Mouse (Mus musculus) heart, embryonic 15.5 days (tissue): ENCODE measurements around the gene Adamtsl1. TPM values are rescaled to one million over a fixed set of nuclear protein-coding genes. Genes with fewer than 3 reads are reported as not detected.

Experiments
- ATAC-seq: fragments of 200-750 bp; cut with Nextera tagmentation; replicated peaks from 2 replicates; pipeline ENCODE4 v1.8.0; 2017; ENCODE audit warnings: low read depth, moderate TSS enrichment; ENCODE audit not compliant: insufficient number of reproducible peaks, insufficient read depth, low FRiP score
- H3K27ac ChIP-seq: fragments of 300-500 bp; sonication (generic); 2 replicates; pipeline ENCODE4 v1.5.1; 2015; ENCODE audit warnings: mild to moderate bottlenecking, inconsistent platforms
- H3K27me3 ChIP-seq: fragments of 300-500 bp; sonication (generic); 2 replicates; pipeline ENCODE4 v1.6.1; 2015; ENCODE audit warnings: inconsistent platforms
- H3K36me3 ChIP-seq: fragments of 300-500 bp; sonication (generic); 2 replicates; pipeline ENCODE4 v1.6.1; 2015; ENCODE audit warnings: mild to moderate bottlenecking, inconsistent platforms
- H3K4me1 ChIP-seq: fragments of 300-500 bp; sonication (generic); replicated peaks from 2 replicates; pipeline ENCODE4 v1.6.1; 2015; ENCODE audit warnings: inconsistent platforms
- H3K4me2 ChIP-seq: fragments of 300-500 bp; sonication (generic); 2 replicates; pipeline ENCODE4 v1.6.1; 2015; ENCODE audit warnings: inconsistent platforms, mild to moderate bottlenecking, moderate library complexity
- H3K4me3 ChIP-seq: fragments of 300-500 bp; sonication (generic); 2 replicates; pipeline ENCODE4 v1.5.1; 2015; ENCODE audit warnings: mild to moderate bottlenecking, inconsistent platforms
- H3K9ac ChIP-seq: fragments of 300-500 bp; sonication (generic); 2 replicates; pipeline ENCODE4 v1.6.1; 2015; ENCODE audit warnings: mild to moderate bottlenecking, inconsistent platforms
- H3K9me3 ChIP-seq: fragments of 300-500 bp; sonication (generic); replicated peaks from 2 replicates; pipeline ENCODE4 v1.6.1; 2016; ENCODE audit warnings: inconsistent platforms
- WGBS: fragments of 180-500 bp; shearing (Covaris S2); methylation state at CpG from one replicate; pipeline ENCODE4 v1.1.7; 2015; ENCODE audit warnings: mixed read lengths; 5-methylcytosine and 5-hydroxymethylcytosine counted together
- polyA plus RNA-seq: library from polyadenylated mRNA; unstranded; fragments of >200 nt; fragmentation: Nextera tagmentation; extraction: Ambion mirVana; gene quantifications from 2 replicates; pipeline ENCODE4 v1.2.1, GENCODE M21; 2015

Adamtsl1 gene
- polyA plus RNA-seq, 1 experiment from 2014 or later = 9.8 TPM

DNA sequence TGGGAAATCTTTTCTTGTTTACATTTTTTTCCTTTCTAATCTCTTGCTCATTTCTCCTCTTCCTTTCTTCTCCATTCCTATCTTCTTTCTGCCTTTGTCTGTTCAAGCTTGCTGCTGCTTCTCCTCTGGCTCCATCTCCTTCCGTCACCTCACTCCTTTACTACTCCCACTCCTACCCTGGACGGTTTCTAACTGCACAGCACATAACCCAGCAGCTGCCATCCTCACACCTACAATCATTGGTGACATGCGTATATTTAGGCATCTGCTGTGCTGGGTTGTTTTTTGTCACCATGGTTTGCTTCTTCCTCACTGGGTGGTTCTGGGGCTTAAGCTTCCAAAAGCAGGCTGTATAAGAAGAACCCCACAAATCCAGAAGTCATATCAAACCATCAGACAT lies 936.5 kb downstream of the Adamtsl1 start:
- Histone ChIP-seq H3K36me3 (no peaks in the 10 kb centered on the region), H3K4me1 (no peaks in the 10 kb centered on the region), H3K27me3 (no peaks in the 10 kb centered on the region), H3K9me3 (no peaks in the 10 kb centered on the region), H3K27ac (no peak overlapping the region), H3K4me2 (no peak overlapping the region), H3K4me3 (no peak overlapping the region), H3K9ac (no peak overlapping the region)
- ATAC-seq = no peak
- 72% methylated on average over 3 of the region's 3 CpGs for WGBS

DNA sequence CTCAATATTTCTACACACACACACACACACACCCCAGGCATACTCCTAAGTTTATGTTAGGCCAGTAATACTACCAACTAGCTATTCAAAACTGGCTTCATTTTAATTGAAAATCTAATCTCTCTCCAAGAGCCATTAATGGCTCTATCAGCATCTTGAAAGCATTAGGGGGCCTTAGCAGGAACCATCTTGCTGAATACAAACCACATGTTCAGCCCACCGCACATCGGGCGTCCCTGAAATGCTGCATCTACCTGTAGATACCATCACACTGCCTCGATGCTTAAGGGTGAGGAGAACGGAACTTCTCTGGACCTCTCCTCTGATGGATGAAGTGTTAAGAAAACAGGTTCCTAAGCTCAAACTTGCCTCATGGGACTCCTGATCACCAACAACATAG lies 950.8 kb downstream of the Adamtsl1 start:
- H3K9me3 ChIP-seq = no peaks in the 10 kb centered on the region
- H3K27ac ChIP-seq = no peak overlapping the region
- no peaks in the 10 kb centered on the region for H3K27me3 ChIP-seq
- no peak overlapping the region for H3K9ac ChIP-seq
- no peak overlapping the region for H3K4me2 ChIP-seq
- no peaks in the 10 kb centered on the region for H3K4me1 ChIP-seq
- WGBS = 89% methylated on average over 5 of the region's 5 CpGs
- H3K4me3 ChIP-seq = no peak overlapping the region
- no peaks in the 10 kb centered on the region for H3K36me3 ChIP-seq
- no peak for ATAC-seq
